Mouse (Mus musculus): Measurements from ENCODE around the gene Phc1. TPM values are rescaled to one million over a fixed set of nuclear protein-coding genes. Genes with fewer than 3 reads are reported as not detected.
"Not testable (repeated sequence)": the region's sequence is repeated elsewhere in the genome, so short reads cannot be mapped to it uniquely, and the experiment has no call there.

Phc1 gene
- total RNA-seq (2021): 10 to 100 TPM; 17.8 to 18.6 TPM
- long read RNA-seq, experiment 1, partial matches to known transcripts: 6 of 6 reads
- long read RNA-seq, experiment 1, other reads (novel, unspliced or antisense): 0 of 6 reads
- long read RNA-seq, experiment 2, partial matches to known transcripts: 1 of 1 reads
- long read RNA-seq, experiment 2, other reads (novel, unspliced or antisense): 0 of 1 reads

DNA sequence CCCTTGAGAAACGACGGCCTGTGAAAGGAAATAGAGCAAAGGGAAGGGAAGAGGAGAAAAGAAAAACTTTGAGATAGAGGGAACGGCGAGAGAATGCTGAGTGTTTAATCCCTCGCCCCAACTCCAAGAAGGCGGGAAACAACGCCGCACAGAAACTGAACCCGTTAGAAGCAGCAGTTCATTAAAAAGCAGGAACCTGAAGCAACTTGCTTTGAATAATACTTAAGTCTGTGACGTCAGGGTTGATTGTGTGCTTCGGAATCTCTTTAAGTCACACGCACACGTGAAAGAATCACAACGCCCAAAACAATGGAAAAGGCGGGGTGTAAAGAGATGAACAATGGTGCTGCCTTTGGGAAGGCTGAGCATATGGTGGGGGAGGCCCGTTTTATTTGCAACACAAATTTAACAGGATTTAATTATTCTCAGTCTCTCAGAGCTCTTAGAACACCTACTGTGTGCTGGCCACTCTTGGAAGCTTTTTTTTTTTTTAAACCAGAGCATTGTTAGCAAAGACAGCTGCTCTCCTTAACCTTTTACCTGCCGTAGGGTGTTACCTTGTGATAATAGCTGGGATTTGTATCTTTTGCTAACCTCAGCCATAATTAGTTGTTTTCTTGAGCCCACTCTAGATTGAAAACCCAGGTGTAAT is at the start of gene Phc1:
Phc1 (minus strand) TSS at position 213 of the 652 bp plus-strand sequence.
- DNase-seq: peak in 1 of 2 experiments; percentile 18

DNA sequence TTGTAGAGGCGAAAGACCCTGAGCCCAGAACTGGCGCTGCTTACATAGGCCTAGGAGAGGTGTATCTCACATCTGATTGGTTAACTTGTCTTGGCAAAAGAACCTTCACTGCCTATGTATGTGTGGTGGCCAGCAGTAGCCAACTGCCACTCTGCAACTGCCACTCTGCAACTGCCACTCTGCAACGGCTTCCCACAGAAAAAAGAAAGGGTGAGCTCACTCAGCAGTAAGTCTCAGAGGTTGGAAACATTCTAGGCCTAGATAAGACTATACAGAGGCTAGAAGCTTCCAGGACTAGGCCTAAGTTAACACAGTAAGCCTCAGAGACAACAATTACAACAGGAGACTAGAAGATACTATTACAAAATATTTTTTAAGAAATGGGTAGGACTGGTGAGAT is 49.6 kb upstream of the Phc1 start:
- DNase-seq: not testable (repeated sequence)

- not testable (repeated sequence) for DNase-seq
Observed at GRCm38 (mm10) chr6:122387177-122388028, 47.0 kb upstream of the Phc1 start.

GRCm38 (mm10) chr6:122385724-122386123 is 45.4 kb upstream of the Phc1 start:
- no peak for DNase-seq

DNA sequence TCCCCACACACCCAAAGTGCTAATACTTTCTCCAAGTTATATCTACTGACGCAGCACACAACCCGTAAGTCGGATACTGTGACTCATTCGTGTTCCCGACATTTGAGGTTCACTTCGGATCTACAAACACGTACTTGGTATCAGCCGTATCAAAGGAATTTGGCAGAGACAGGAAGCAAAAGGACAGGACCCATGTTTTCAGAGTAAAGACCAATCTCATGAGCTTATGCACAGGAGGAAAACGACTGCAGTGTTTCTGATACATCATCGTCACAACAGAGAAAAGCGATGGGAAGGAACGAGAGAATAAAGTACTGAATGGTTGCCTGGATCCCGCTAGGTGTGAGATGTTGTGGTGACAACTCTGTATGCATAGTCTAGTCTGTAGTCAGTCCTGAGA is 44.5 kb upstream of the Phc1 start:
- DNase-seq: no peak

GRCm38 (mm10) chr6:122383211-122383610 is 42.9 kb upstream of the Phc1 start:
- no peak for DNase-seq

DNA sequence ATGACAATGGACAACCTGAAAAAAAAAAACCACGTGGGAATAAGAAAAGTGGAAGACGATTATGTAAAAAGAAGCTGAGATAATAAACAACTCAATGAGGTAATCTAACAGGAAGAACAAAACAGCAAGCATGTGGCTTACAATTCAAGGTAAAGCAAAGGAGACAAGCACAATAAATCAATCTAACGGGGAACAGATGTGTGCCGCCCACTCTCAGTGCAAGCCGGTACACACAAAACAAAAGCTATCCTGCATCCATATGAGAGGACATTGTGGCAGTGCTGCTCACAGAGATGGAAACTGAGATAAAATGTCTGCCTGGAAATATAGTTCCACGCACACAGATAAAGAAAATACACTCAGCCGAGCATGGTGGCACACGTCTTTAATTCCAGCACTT is 41.7 kb upstream of the Phc1 start:
- no peak for DNase-seq

- DNase-seq: no peak
Observed at GRCm38 (mm10) chr6:122368245-122368644, 27.9 kb upstream of the Phc1 start.

DNA sequence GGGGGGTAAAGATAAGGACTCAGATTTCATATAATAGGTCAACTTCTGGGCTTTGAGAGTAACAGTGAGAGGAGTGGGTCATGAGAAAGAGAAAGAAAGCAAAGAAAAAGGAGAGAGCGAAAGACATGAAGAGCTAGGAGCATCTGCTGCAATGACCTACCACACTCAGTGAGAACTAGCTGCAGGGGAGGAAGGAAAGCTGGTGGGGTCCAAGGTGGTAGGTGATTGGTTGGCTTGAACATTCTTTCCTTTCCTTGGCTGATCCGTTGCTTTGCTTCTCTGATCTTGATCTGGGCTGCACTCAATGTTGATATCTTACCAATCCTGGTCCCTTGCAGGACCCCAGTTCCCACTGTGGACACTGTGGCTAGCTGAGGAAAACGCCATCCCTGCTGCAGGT is 26.6 kb upstream of the Phc1 start:
- no peak for DNase-seq

- DNase-seq: no peak
Observed at GRCm38 (mm10) chr6:122366287-122366686, 25.9 kb upstream of the Phc1 start.

- DNase-seq: no peak
Observed at GRCm38 (mm10) chr6:122365706-122366105, 25.3 kb upstream of the Phc1 start.

- no peak for DNase-seq
Observed at GRCm38 (mm10) chr6:122357089-122357488, 16.7 kb upstream of the Phc1 start.

DNA sequence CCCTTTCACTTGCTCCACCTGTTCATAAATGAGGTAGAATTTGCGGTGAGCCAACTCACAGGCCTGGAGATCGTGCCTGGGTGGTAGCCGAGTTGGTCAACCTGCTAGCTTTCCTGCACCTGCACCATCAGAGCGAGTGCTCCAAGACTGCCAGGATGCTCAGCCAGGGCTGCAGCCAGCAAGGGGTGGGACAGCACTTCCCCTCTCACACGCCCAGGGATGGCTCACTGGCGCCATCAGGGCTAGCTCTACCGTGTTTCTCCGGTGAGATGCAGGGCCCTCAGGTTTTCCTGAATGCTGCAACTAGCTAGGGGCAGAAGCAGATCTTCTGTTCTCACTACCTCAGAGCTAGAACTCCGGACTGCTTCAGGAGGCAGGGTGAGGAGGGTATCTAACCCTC is 15.5 kb upstream of the Phc1 start:
- DNase-seq: no peak

DNA sequence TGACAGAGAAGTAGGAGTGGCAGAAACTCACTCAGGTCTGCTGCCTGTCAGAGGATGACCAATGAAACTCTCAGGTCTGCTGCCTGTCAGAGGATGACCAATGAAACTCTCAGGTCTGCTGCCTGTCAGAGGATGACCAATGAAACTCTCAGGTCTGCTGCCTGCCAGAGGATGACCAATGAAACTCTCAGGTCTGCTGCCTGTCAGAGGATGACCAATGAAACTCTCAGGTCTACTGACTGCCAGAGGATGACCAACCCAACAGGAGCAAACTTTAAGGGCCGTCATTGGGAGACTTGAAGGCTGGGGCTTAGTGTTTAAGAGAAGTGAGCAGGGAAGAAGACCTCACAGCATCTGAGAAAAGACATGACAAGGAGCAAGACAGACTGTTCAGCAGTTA is 7.0 kb upstream of the Phc1 start:
- DNase-seq: not testable (repeated sequence)

GRCm38 (mm10) chr6:122346399-122346798 is 6.0 kb upstream of the Phc1 start:
- no peak for DNase-seq

- peak in 1 of 2 experiments; percentile 12 for DNase-seq
Observed at GRCm38 (mm10) chr6:122345731-122346130, 5.4 kb upstream of the Phc1 start.

GRCm38 (mm10) chr6:122344386-122345116 is 4.2 kb upstream of the Phc1 start:
- DNase-seq: no peak

- DNase-seq: no peak
Observed at GRCm38 (mm10) chr6:122343719-122344118, 3.4 kb upstream of the Phc1 start.

GRCm38 (mm10) chr6:122342125-122342524 is 1.8 kb upstream of the Phc1 start:
- DNase-seq: no peak

DNA sequence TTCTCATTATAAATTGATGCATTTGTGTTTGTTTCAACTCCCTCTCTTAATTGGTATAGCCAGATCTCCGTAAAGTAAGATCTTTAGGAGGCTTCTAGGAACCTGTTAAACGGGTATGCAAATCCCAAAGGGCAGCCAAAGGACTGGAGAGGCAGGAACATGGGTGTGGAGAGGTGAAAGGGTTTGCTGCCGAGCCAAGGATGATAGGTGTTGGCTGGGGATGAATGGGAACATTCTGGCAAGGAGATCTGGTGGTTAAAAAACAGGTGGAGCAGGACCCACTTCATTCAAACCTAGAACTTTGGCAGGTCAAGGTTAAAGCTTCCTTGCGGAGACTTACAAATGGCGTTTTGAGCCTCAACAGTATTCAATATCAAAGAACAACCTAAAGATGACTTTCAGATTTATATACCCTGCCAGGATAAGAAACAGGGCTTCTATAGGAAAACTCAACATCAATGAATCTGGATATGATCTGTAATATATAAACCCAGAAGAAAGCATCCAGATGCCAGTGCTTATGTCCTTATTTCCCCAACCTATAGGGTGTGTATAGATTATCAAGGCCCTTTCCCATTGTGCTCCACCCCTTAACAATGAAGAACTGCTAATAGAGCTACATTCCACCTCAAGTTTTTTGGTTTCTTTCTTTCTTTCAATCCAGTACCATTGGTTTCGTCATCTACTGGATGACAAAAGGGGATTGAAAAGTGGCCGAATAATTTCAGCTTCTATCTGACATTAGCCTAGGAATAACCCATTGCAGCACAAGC is 863 bp upstream of the Phc1 start:
- no peak for DNase-seq

DNA sequence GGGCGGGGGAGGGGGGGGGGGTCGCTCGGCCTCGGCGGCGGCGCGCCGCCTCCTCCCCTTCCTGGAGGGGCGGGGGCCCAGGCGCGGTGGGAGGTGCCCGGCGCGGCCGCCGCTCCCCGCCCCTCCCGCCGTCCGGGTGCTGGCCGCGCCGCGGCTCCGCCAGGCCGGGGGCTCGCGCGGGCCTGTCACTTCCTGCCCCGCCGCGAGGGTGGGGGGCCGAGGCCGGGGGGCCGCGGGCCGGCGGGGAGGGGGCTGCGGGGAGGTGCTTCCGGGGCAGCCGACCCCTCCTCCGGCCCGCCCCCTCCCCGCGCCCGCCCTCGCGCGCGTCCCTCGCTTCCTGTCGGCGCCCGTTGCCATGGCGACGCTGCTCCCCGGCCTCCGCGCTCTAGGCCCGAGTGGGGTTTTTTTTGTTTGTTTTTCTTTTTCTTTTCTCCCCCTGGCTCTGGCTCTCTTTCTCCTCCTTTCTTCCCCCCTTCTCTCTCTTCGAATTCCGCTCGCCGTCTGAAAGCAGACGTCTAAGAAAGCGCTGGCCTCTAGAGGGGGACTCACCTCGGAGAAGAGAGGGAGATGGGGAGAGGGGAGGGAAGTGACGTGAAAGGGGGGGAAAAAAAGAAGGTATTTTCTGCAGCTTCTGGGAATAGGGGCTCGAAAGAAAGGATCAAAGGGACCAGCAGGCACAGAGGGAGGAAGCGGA is 566 bp downstream of the Phc1 start:
- peak; percentile 83 to 87 for DNase-seq
